Mouse (Mus musculus) limb, embryonic 15.5 days (tissue): ENCODE measurements around the gene Kiz. TPM values are rescaled to one million over a fixed set of nuclear protein-coding genes. Genes with fewer than 3 reads are reported as not detected.

Source experiments
- ATAC-seq: fragments of 200-750 bp; cut with Nextera tagmentation; 2 replicates; pipeline ENCODE4 v1.8.0; 2017; ENCODE audit warnings: low read depth, moderate TSS enrichment; ENCODE audit not compliant: insufficient number of reproducible peaks, low FRiP score, low TSS enrichment
- H3K27ac ChIP-seq: fragments of 300-500 bp; sonication (generic); 2 replicates; pipeline ENCODE4 v1.5.1; 2015; ENCODE audit warnings: moderate library complexity, mild to moderate bottlenecking, inconsistent platforms
- H3K27me3 ChIP-seq: fragments of 300-500 bp; sonication (generic); 2 replicates; pipeline ENCODE4 v1.6.1; 2015; ENCODE audit warnings: inconsistent platforms
- H3K36me3 ChIP-seq: fragments of 300-500 bp; sonication (generic); 2 replicates; pipeline ENCODE4 v1.6.1; 2015; ENCODE audit warnings: inconsistent platforms
- H3K4me1 ChIP-seq: fragments of 300-500 bp; sonication (generic); 2 replicates; pipeline ENCODE4 v1.6.1; 2015; ENCODE audit warnings: inconsistent platforms
- H3K4me2 ChIP-seq: fragments of 300-500 bp; sonication (generic); 2 replicates; pipeline ENCODE4 v1.6.1; 2015; ENCODE audit warnings: mild to moderate bottlenecking, inconsistent platforms
- H3K4me3 ChIP-seq: fragments of 300-500 bp; sonication (generic); 2 replicates; pipeline ENCODE4 v1.5.1; 2015; ENCODE audit warnings: mild to moderate bottlenecking, inconsistent platforms
- H3K9ac ChIP-seq: fragments of 300-500 bp; sonication (generic); 2 replicates; pipeline ENCODE4 v1.6.1; 2015; ENCODE audit warnings: inconsistent platforms
- H3K9me3 ChIP-seq: fragments of 300-500 bp; sonication (generic); 2 replicates; pipeline ENCODE4 v1.6.1; 2016; ENCODE audit warnings: inconsistent platforms
- WGBS: fragments of 180-500 bp; shearing (Covaris S2); methylation state at CpG from one replicate; pipeline ENCODE4 v1.1.7; 2015; 5-methylcytosine and 5-hydroxymethylcytosine counted together
- polyA plus RNA-seq: library from polyadenylated mRNA; unstranded; fragments of >200 nt; fragmentation: Nextera tagmentation; extraction: Ambion mirVana; gene quantifications from 2 replicates; pipeline ENCODE4 v1.2.1, GENCODE M21; 2015

Kiz gene
- polyA plus RNA-seq, 1 experiment from 2014 or later, result 25.1 TPM

DNA sequence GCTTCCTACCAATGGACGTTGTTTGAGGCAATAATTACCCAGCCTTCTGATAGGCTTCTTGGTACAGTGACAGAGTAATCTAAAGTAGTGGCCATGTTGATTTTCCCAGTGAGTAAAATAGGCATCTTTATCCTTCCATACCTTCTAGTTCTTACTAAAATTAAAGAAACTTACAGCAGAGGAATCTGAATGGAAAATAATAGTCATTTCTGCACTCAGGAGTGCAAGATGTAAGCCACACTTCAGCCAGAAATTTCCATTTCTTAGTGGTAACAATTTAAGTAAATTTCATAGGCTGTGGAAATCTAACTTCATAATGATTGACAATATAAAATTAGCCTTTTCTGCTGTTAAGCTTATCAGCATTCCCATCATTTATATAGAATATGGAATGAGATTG, 69.6 kb downstream of the Kiz start:
- Histone ChIP-seq H3K4me3 (no peak overlapping the region), H3K4me1 (no peaks in the 10 kb centered on the region), H3K4me2 (no peak overlapping the region), H3K36me3 (no peaks in the 10 kb centered on the region), H3K9ac (no peak overlapping the region), H3K27ac (no peak overlapping the region), H3K9me3 (no peaks in the 10 kb centered on the region), H3K27me3 (no peaks in the 10 kb centered on the region)
- no peak for ATAC-seq
- 81% methylated on average over 1 of the region's 1 CpGs for WGBS

- no peak overlapping the region for H3K4me3 ChIP-seq
- no peaks in the 10 kb centered on the region for H3K4me1 ChIP-seq
- H3K4me2 ChIP-seq, result no peak overlapping the region
- WGBS, result 48% methylated on average over 4 of the region's 4 CpGs
- H3K9me3 ChIP-seq, result no peaks in the 10 kb centered on the region
- no peak overlapping the region for H3K27ac ChIP-seq
- no peak overlapping the region for H3K9ac ChIP-seq
- H3K27me3 ChIP-seq, result no peaks in the 10 kb centered on the region
- ATAC-seq, result no peak
- no peaks in the 10 kb centered on the region for H3K36me3 ChIP-seq
Measured at GRCm38 (mm10) chr2:146925846-146926245, 70.2 kb downstream of the Kiz start.

GRCm38 (mm10) chr2:146948223-146948776, 92.6 kb downstream of the Kiz start:
- WGBS, result 68% methylated on average over 8 of the region's 8 CpGs
- Histone ChIP-seq H3K9me3 (no peaks in the 10 kb centered on the region), H3K4me3 (no peak overlapping the region), H3K27me3 (no peaks in the 10 kb centered on the region), H3K4me2 (no peak overlapping the region), H3K36me3 (no peaks in the 10 kb centered on the region), H3K27ac (no peak overlapping the region), H3K9ac (no peak overlapping the region), H3K4me1 (no peaks in the 10 kb centered on the region)
- ATAC-seq, result no peak

DNA sequence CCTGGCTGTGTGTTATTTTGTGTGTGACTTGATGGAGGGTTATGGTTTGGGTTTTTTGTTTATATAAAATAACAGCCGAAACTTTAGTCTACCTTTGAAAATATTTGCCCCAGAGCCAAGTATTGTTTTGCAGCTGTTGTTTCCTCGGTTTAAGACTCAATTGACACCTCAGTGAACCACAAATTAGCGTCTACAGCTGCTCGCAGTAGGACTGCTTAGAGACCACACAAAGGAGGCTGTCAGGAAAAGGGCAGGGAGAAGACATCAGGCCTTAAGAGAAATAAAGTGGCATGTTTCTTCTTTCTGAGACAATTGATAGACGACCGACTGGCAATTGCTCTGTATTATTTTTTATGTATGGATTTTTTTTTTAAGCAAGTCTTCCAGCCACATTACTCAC, 100.7 kb downstream of the Kiz start:
- WGBS, result 48% methylated on average over 6 of the region's 6 CpGs
- Histone ChIP-seq H3K27me3 (no peaks in the 10 kb centered on the region), H3K4me2 (no peak overlapping the region), H3K27ac (no peak overlapping the region), H3K4me1 (peaks cover 6% of the 10 kb centered on the region; the same call in 1 of the 2 replicates), H3K4me3 (no peak overlapping the region), H3K36me3 (no peaks in the 10 kb centered on the region), H3K9ac (no peak overlapping the region), H3K9me3 (no peaks in the 10 kb centered on the region)
- no peak for ATAC-seq

DNA sequence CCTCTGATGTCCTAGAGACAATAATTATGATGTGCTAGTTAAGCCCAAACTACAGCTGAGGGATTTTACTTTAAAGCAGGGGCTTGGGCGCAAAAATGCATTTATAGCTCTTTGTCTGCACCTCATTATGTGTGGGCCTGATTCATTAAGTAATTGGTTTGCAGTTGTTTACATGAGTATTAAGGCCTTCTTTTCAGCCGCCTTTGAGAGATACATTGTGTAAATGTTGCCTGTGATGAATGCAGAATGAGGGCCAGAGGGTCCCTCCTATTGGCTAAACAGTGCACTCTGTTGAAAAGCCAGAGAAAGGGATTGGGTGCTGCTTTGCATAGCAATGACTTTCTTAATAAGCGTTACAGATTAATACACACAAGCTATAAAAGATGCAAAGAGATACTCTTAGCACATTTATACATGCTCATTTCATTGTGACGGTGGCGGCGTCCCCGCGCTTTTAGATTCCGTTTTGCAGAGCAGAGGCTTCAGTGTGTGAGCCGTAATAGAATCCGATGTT, 102.8 kb downstream of the Kiz start:
- H3K9ac ChIP-seq, result no peak overlapping the region
- H3K27ac ChIP-seq, result no peak overlapping the region
- no peaks in the 10 kb centered on the region for H3K27me3 ChIP-seq
- peaks cover 6% of the 10 kb centered on the region; the same call in 1 of the 2 replicates for H3K4me1 ChIP-seq
- peak overlapping the region; percentile 22 for H3K4me3 ChIP-seq
- H3K36me3 ChIP-seq, result no peaks in the 10 kb centered on the region
- peak overlapping the region; percentile 40 for H3K4me2 ChIP-seq
- ATAC-seq, result no peak
- H3K9me3 ChIP-seq, result no peaks in the 10 kb centered on the region
- WGBS, result 24% methylated on average over 11 of the region's 11 CpGs

DNA sequence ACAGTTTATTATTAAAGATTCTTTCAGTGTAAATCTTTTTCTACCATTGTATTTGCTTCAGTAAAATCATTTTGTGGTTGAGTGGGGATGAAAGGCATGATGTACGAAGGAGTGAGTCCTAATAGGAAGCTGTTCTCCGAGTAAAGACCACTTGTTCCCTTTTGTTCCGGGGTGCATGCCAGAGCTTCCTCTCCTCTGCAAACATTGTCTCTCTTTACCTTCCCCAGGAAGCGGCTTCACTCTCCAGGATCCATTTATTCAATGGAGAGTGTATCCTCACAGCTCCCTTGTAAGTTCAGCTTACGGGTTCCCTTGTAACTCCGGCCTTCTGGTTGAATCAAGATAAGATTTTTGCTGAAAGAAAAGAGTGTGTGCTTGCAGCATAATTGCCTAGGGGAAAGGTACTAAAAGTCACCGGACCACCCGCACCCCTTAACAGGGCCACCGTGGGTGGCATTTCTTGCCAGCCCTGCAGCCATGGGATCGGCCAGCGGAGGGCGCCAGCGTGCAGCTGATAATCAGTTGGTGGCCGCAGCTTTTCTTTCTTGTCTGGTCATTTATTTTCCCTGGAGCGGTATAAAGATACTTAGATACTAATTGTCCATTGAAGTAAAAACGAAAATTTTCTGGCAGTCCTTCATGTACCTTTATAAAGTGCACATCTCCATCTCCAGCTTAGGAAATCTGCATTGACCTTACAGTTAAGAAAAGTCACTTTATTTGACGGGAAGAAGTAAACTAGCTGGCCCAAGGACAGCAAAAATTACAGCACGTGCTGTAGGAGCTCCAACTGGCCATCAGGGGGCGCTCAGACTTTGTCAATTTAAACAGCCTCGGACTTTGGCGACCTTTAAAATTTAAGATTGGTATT, 103.5 kb downstream of the Kiz start:
- Histone ChIP-seq H3K9me3 (no peaks in the 10 kb centered on the region), H3K27me3 (no peaks in the 10 kb centered on the region), H3K36me3 (no peaks in the 10 kb centered on the region), H3K4me2 (peak overlapping the region; percentile 40), H3K9ac (no peak overlapping the region), H3K27ac (no peak overlapping the region), H3K4me1 (peaks cover 6% of the 10 kb centered on the region; the same call in 1 of the 2 replicates), H3K4me3 (peak overlapping the region; percentile 22)
- 2% methylated on average over 21 of the region's 21 CpGs for WGBS
- ATAC-seq, result no peak

DNA sequence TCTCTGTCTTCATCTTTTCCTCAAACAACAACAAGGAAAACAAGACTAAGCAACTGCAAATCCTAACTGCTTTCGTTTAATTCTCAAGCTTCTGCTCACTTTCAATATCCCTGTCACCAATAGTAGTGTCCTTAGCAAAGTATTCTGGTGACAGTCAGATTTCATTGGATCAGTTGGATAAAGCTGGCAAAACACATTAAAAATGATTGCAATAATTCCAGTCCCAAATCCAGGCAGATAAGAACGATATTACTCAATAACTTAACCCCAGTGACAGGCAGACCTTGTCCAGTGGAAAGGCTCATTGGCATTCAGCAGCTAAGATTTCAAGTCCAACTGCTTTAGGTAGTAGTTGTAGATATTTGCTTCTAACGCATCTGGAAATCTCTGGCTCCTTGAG, 119.4 kb downstream of the Kiz start:
- no peak for ATAC-seq
- H3K36me3 ChIP-seq, result peaks cover 7% of the 10 kb centered on the region; the same call in 1 of the 2 replicates
- H3K27me3 ChIP-seq, result no peaks in the 10 kb centered on the region
- no peak overlapping the region for H3K9ac ChIP-seq
- no peak overlapping the region for H3K4me2 ChIP-seq
- H3K27ac ChIP-seq, result no peak overlapping the region
- 71% methylated on average over 3 of the region's 3 CpGs for WGBS
- H3K4me1 ChIP-seq, result 0 out of 2 replicates have a peak, but pooled peaks cover 2% of the 10 kb centered on the region
- H3K4me3 ChIP-seq, result no peak overlapping the region
- H3K9me3 ChIP-seq, result no peaks in the 10 kb centered on the region

DNA sequence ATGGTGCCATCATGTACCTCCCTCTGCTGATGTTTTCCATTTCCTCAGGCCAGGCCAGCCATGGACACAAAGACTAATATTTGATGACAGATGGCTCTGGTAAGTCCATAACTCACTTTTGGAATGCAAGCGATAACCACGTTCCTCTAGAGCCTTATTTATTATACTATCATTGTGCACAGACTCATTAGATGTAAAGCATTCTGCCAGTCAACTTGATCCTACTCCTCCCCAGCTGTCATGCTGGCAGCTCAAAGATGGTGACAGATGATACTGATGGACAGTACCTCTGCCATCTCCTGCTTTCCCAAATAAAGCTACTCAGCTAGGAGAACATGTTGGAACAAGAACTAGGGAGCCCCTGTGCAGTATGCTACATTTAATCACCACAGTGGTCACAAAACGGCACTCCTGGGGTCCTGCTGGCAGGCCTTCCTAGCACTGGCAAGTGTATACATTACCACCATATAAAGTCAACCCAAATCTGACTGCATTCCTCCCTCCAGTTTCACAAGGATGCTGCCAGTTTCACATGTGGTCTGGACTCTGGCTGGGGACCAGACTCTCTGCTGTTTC, 119.9 kb downstream of the Kiz start:
- WGBS, result 38% methylated on average over 3 of the region's 3 CpGs
- no peak overlapping the region for H3K9ac ChIP-seq
- 0 out of 2 replicates have a peak, but pooled peaks cover 2% of the 10 kb centered on the region for H3K4me1 ChIP-seq
- no peak overlapping the region for H3K4me3 ChIP-seq
- no peaks in the 10 kb centered on the region for H3K27me3 ChIP-seq
- no peak overlapping the region for H3K27ac ChIP-seq
- H3K9me3 ChIP-seq, result no peaks in the 10 kb centered on the region
- ATAC-seq, result no peak
- no peak overlapping the region for H3K4me2 ChIP-seq
- H3K36me3 ChIP-seq, result peaks cover 2% of the 10 kb centered on the region; the same call in 1 of the 2 replicates

DNA sequence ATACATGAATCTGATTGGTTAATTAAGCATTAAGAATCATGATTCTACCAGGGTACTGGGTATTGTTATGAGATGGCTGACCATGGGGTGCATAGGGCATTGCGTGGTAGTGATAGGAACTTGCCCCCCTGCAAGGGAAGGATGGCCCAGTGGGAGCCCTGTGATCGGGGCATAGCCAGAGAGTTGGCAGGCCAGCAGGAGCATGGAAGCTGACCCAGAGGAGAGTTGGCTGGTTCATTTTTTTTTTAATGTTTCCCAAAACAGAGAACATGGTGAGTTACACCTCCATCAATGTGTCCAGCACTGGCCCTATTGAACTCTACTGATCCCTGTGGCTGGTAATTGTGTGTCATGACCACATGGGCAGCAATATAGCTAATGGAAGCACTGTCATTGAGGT, 127.1 kb downstream of the Kiz start:
- Histone ChIP-seq H3K27me3 (no peaks in the 10 kb centered on the region), H3K27ac (no peak overlapping the region), H3K4me2 (no peak overlapping the region), H3K4me3 (no peak overlapping the region), H3K4me1 (no peaks in the 10 kb centered on the region), H3K36me3 (no peaks in the 10 kb centered on the region), H3K9me3 (no peaks in the 10 kb centered on the region), H3K9ac (no peak overlapping the region)
- 90% methylated on average over 2 of the region's 2 CpGs for WGBS
- ATAC-seq, result no peak

GRCm38 (mm10) chr2:146984831-146985230, 129.2 kb downstream of the Kiz start:
- Histone ChIP-seq H3K9ac (no peak overlapping the region), H3K27me3 (no peaks in the 10 kb centered on the region), H3K4me2 (no peak overlapping the region), H3K36me3 (no peaks in the 10 kb centered on the region), H3K9me3 (no peaks in the 10 kb centered on the region), H3K4me3 (no peak overlapping the region), H3K4me1 (no peaks in the 10 kb centered on the region), H3K27ac (no peak overlapping the region)
- 89% methylated on average over 2 of the region's 2 CpGs for WGBS
- no peak for ATAC-seq

GRCm38 (mm10) chr2:146985807-146986206, 130.1 kb downstream of the Kiz start:
- Histone ChIP-seq H3K4me1 (no peaks in the 10 kb centered on the region), H3K9ac (no peak overlapping the region), H3K4me3 (no peak overlapping the region), H3K27ac (no peak overlapping the region), H3K9me3 (no peaks in the 10 kb centered on the region), H3K4me2 (no peak overlapping the region), H3K36me3 (no peaks in the 10 kb centered on the region), H3K27me3 (no peaks in the 10 kb centered on the region)
- no peak for ATAC-seq
- WGBS, result 87% methylated on average over 1 of the region's 1 CpGs

DNA sequence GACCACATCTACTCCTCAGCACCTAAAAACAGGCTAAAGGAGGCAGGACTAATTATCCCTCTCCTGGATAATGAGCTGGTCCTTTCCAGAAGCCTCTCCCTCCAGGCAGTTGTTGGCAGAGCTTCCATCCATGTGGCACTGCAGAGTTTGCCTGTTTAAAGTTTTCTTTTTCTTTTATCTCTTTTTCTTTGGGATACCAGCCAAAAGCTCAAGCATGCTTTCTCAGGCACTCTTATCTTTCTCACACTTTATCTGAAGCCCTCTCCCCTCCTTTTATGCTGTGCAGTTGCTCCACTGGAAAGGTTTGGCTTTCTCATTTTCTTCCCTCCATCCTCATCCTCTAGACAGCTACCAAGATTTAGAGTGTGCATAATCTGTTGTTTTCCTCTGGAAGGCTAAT, 130.8 kb downstream of the Kiz start:
- H3K36me3 ChIP-seq, result no peaks in the 10 kb centered on the region
- no peak for ATAC-seq

More for the DNA sequence above, 130.8 kb downstream of the Kiz start:
- Histone ChIP-seq H3K4me1 (no peaks in the 10 kb centered on the region), H3K4me2 (no peak overlapping the region), H3K4me3 (no peak overlapping the region), H3K27ac (no peak overlapping the region), H3K9ac (no peak overlapping the region), H3K27me3 (no peaks in the 10 kb centered on the region), H3K9me3 (no peaks in the 10 kb centered on the region)
